Mouse (Mus musculus) left cerebral cortex, postnatal 10 days (tissue): ENCODE data around the gene Gm10309. TPM values are rescaled to one million over a fixed set of nuclear protein-coding genes. Genes with fewer than 3 reads are reported as not detected.

ENCODE experiments used
- DNase-seq, 2 experiments: peaks; one replicate each; pipeline ENCODE4 v3.0.0; 2021 to 2022; ENCODE audit warnings: low spot score in 2 of 2, mixed read lengths in 1 of 2; ENCODE audit errors: extremely low spot score in 1 of 2
- intact Hi-C: fragments of 180-260 bp; cut with DNase I; formaldehyde crosslinking; loops from one replicate; pipeline ENCODE4 v1.15.1; 2025
- total RNA-seq, 2 experiments: library from RNA; stranded (reverse); gene quantifications; 2 replicates each; pipeline ENCODE4 v1.2.3; 2021

The Gm10309 gene
- total RNA-seq, 2 experiments from 2014 or later: not detected

- intact Hi-C loops: no loop called here
These were observed 13.6 kb upstream of the Gm10309 start for GRCm38 (mm10) chr17:86518604-86519003.

GRCm38 (mm10) chr17:86516630-86517029 lies 11.6 kb upstream of the Gm10309 start:
- intact Hi-C loops: no loop called here
- DNase-seq: no peak

More at GRCm38 (mm10) chr17:86518604-86519003, 13.6 kb upstream of the Gm10309 start:
- DNase-seq: no peak

GRCm38 (mm10) chr17:86514974-86515620 lies 10.1 kb upstream of the Gm10309 start:
- no peak for DNase-seq
- intact Hi-C loops: no loop called here

GRCm38 (mm10) chr17:86509871-86510270 lies 4.8 kb upstream of the Gm10309 start:
- DNase-seq: no peak
- intact Hi-C loops: no loop called here

- intact Hi-C loops: no loop called here
- no peak for DNase-seq
These were observed 3.1 kb upstream of the Gm10309 start for GRCm38 (mm10) chr17:86508212-86508490.

GRCm38 (mm10) chr17:86507342-86508211 lies 2.5 kb upstream of the Gm10309 start:
- peak in 1 of 2 experiments; percentile 61 for DNase-seq
- intact Hi-C loops: no loop called here

GRCm38 (mm10) chr17:86506881-86507280 lies 1.8 kb upstream of the Gm10309 start:
- no peak for DNase-seq
- intact Hi-C loops: no loop called here

GRCm38 (mm10) chr17:86503208-86503897 lies 1.7 kb downstream of the Gm10309 start:
- intact Hi-C loops: no loop called here
- no peak for DNase-seq

GRCm38 (mm10) chr17:86501393-86501792 lies 3.6 kb downstream of the Gm10309 start:
- no peak for DNase-seq
- intact Hi-C loops: no loop called here

- DNase-seq: peak; percentile 21 to 82
- intact Hi-C loops: loop anchor here (5.0 to 10.0 kb wide), 2 partner anchors 315 to 408 kb away; no protein-coding TSS in a partner anchor
These were observed 5.5 kb downstream of the Gm10309 start for GRCm38 (mm10) chr17:86499359-86500045.

GRCm38 (mm10) chr17:86497302-86497701 lies 7.7 kb downstream of the Gm10309 start:
- no peak for DNase-seq
- intact Hi-C loops: loop anchor here (5.0 to 10.0 kb wide), 2 partner anchors 317 to 410 kb away; no protein-coding TSS in a partner anchor

GRCm38 (mm10) chr17:86496123-86496771 lies 8.8 kb downstream of the Gm10309 start:
- intact Hi-C loops: loop anchor here (5.0 to 10.0 kb wide), 2 partner anchors 319 to 411 kb away; no protein-coding TSS in a partner anchor

GRCm38 (mm10) chr17:86494895-86495294 lies 10.1 kb downstream of the Gm10309 start:
- intact Hi-C loops: loop anchor here (5.0 to 10.0 kb wide), 2 partner anchors 320 to 412 kb away; no protein-coding TSS in a partner anchor
- no peak for DNase-seq

More at GRCm38 (mm10) chr17:86496123-86496771, 8.8 kb downstream of the Gm10309 start:
- peak; percentile 52 to 71 for DNase-seq

GRCm38 (mm10) chr17:86494494-86494893 lies 10.5 kb downstream of the Gm10309 start:
- intact Hi-C loops: loop anchor here (10.0 kb wide), 1 partner anchor 320 kb away; no protein-coding TSS in a partner anchor
- DNase-seq: no peak

- intact Hi-C loops: loop anchor here (10.0 kb wide), 1 partner anchor 321 kb away; no protein-coding TSS in a partner anchor
- DNase-seq: no peak
These were observed 11.1 kb downstream of the Gm10309 start for GRCm38 (mm10) chr17:86493891-86494420.

- intact Hi-C loops: loop anchor here (10.0 kb wide), 1 partner anchor 322 kb away; no protein-coding TSS in a partner anchor
- DNase-seq: no peak
These were observed 12.7 kb downstream of the Gm10309 start for GRCm38 (mm10) chr17:86492376-86492775.

GRCm38 (mm10) chr17:86489827-86490226 lies 15.2 kb downstream of the Gm10309 start:
- no peak for DNase-seq
- intact Hi-C loops: loop anchor here (10.0 kb wide), 2 partner anchors 325 to 755 kb away; no protein-coding TSS in a partner anchor

- no peak for DNase-seq
- intact Hi-C loops: loop anchor here (10.0 kb wide), 1 partner anchor 757 kb away; no protein-coding TSS in a partner anchor
These were observed 17.6 kb downstream of the Gm10309 start for GRCm38 (mm10) chr17:86487450-86487849.
